Mouse (Mus musculus) forebrain, embryonic 12.5 days (tissue): ENCODE measurements around the gene Kifap3. TPM values are rescaled to one million over a fixed set of nuclear protein-coding genes. Genes with fewer than 3 reads are reported as not detected.
A peak's percentile ranks its signal among the peaks of the same experiment; 100 is the strongest.

Source experiments
- ATAC-seq: fragments of 200-750 bp; cut with Nextera tagmentation; 2 replicates; pipeline ENCODE4 v1.8.0; 2017; ENCODE audit warnings: moderate TSS enrichment; ENCODE audit not compliant: low FRiP score
- H3K27ac ChIP-seq: fragments of 300-500 bp; sonication (generic); 2 replicates; pipeline ENCODE4 v1.5.1; 2016; ENCODE audit warnings: mild to moderate bottlenecking
- H3K27me3 ChIP-seq: fragments of 300-500 bp; sonication (generic); 2 replicates; pipeline ENCODE4 v1.6.1; 2016; ENCODE audit warnings: mild to moderate bottlenecking
- H3K36me3 ChIP-seq: fragments of 300-500 bp; sonication (generic); replicated peaks from 2 replicates; pipeline ENCODE4 v1.6.1; 2016; ENCODE audit warnings: mild to moderate bottlenecking
- H3K4me1 ChIP-seq: fragments of 300-500 bp; sonication (generic); 2 replicates; pipeline ENCODE4 v1.6.1; 2016
- H3K4me2 ChIP-seq: fragments of 300-500 bp; sonication (generic); 2 replicates; pipeline ENCODE4 v1.6.1; 2016; ENCODE audit warnings: mild to moderate bottlenecking, moderate library complexity
- H3K4me3 ChIP-seq: fragments of 300-500 bp; sonication (generic); replicated peaks from 2 replicates; pipeline ENCODE4 v1.5.1; 2016; ENCODE audit warnings: mild to moderate bottlenecking
- H3K9ac ChIP-seq: fragments of 300-500 bp; sonication (generic); 2 replicates; pipeline ENCODE4 v1.6.1; 2016; ENCODE audit warnings: mild to moderate bottlenecking
- H3K9me3 ChIP-seq: fragments of 300-500 bp; sonication (generic); 2 replicates; pipeline ENCODE4 v1.6.1; 2016
- WGBS: fragments of 180-500 bp; shearing (Covaris S2); methylation state at CpG from one replicate; pipeline ENCODE4 v1.1.7; 2016; 5-methylcytosine and 5-hydroxymethylcytosine counted together
- polyA plus RNA-seq: library from polyadenylated mRNA; unstranded; fragments of >200 nt; fragmentation: Nextera tagmentation; extraction: Ambion mirVana; gene quantifications from 2 replicates; pipeline ENCODE4 v1.2.1, GENCODE M21; 2016

Kifap3 gene
- polyA plus RNA-seq, 1 experiment from 2014 or later = 54.6 TPM

DNA sequence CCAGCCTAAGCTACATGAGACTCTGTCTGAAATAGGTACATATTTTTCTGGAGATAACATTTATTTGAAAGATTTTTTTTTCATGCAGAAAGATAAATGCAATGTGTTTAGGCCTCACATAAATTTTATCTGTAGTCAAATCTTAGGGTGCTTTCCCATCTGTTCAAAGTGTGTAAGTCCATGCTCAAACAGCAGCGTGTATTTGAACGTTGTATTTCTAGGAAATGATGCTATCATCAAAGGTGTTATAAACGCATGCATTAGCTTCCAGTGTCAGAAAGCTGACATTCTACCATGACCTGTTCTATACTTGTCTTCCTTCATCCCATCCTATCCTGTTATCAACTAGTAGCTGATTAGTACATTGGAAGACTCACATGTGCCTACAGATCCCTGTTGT, 124.0 kb downstream of the Kifap3 start:
- H3K27me3 ChIP-seq = no peaks in the 10 kb centered on the region
- H3K4me2 ChIP-seq = no peak overlapping the region
- no peak overlapping the region for H3K4me3 ChIP-seq
- H3K9me3 ChIP-seq = no peaks in the 10 kb centered on the region
- no peak for ATAC-seq
- 0 out of 2 replicates have a peak, but pooled peaks cover under 1% of the 10 kb centered on the region for H3K4me1 ChIP-seq
- no peaks in the 10 kb centered on the region for H3K36me3 ChIP-seq
- H3K9ac ChIP-seq = no peak overlapping the region
- H3K27ac ChIP-seq = no peak overlapping the region
- 95% methylated on average over 3 of the region's 3 CpGs for WGBS

DNA sequence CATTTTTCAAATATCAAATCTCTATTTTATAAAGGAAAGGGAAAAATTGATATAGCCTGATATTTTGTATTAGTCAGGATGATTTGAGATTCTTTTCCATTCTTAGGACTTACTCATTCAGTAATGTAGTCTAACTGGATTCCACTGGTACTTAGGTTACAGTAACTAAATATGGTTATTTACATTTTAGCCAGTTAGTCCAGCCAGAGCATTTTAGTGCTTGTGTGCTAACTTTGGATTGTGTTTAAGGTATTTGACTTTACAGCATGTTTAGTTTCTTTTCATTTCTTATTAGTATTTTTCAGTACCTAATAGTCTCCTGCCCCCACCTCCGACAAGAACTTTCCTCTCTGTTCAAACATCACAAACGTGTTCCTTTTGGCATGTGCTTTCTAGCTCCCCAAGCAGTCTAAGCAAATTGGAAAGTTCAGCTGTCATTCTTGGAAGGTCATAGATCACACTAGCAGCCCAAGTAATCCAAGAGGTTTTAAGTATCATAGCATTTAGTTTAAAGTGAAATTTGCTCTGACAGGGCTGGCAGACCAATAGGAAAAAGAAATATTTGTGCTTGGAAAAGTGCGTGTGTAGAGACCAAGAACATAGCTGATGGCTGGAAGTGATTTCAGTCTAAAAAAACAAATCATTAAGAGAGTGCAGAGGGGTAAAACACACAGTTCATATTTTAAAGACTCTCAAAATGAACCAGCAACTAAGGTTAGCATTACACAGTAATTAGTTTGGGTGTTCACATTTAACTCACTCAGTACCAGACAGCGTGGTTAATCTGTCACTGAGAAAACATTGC, 127.8 kb downstream of the Kifap3 start:
- 78% methylated on average over 4 of the region's 4 CpGs for WGBS
- Histone ChIP-seq H3K36me3 (no peaks in the 10 kb centered on the region), H3K4me2 (no peak overlapping the region), H3K27ac (no peak overlapping the region), H3K4me1 (0 out of 2 replicates have a peak, but pooled peaks cover 2% of the 10 kb centered on the region), H3K4me3 (no peak overlapping the region), H3K27me3 (no peaks in the 10 kb centered on the region), H3K9ac (no peak overlapping the region), H3K9me3 (no peaks in the 10 kb centered on the region)
- ATAC-seq = no peak

DNA sequence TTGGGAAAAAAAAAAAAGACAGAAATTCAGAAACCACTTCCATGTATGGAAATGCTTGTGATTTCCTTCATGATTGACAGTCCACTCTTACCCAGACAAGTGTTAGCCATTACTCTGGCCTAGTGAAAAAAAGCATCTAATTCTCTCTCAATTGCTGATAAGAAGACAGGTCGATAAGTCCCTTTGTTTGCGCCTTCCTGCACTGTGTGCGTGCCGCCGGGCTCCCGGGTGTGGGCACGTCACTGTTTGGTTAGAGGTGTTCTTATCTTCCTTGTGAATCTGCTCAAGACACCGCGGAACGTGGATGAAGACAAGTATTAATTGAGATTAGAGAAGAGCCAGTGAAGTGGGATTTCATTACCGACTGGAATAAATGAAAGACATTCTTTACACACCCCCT, 129.0 kb downstream of the Kifap3 start:
- Histone ChIP-seq H3K9me3 (no peaks in the 10 kb centered on the region), H3K27ac (no peak overlapping the region), H3K4me1 (0 out of 2 replicates have a peak, but pooled peaks cover 2% of the 10 kb centered on the region), H3K4me3 (no peak overlapping the region), H3K36me3 (no peaks in the 10 kb centered on the region), H3K9ac (no peak overlapping the region), H3K27me3 (no peaks in the 10 kb centered on the region), H3K4me2 (no peak overlapping the region)
- WGBS = 50% methylated on average over 11 of the region's 11 CpGs
- no peak for ATAC-seq

GRCm38 (mm10) chr1:163910343-163910742, 131.0 kb downstream of the Kifap3 start:
- Histone ChIP-seq H3K4me2 (no peak overlapping the region), H3K36me3 (no peaks in the 10 kb centered on the region), H3K4me3 (no peak overlapping the region), H3K9me3 (no peaks in the 10 kb centered on the region), H3K27me3 (no peaks in the 10 kb centered on the region), H3K4me1 (0 out of 2 replicates have a peak, but pooled peaks cover 2% of the 10 kb centered on the region), H3K27ac (no peak overlapping the region), H3K9ac (no peak overlapping the region)
- peak; percentile 53; the same call in 1 of the 2 replicates for ATAC-seq
- 14% methylated on average over 2 of the region's 2 CpGs for WGBS

- Histone ChIP-seq H3K36me3 (no peaks in the 10 kb centered on the region), H3K4me3 (no peak overlapping the region), H3K4me2 (no peak overlapping the region), H3K9me3 (no peaks in the 10 kb centered on the region), H3K9ac (no peak overlapping the region), H3K27me3 (no peaks in the 10 kb centered on the region), H3K27ac (no peak overlapping the region), H3K4me1 (0 out of 2 replicates have a peak, but pooled peaks cover 2% of the 10 kb centered on the region)
- ATAC-seq = no peak
- WGBS = 90% methylated on average over 9 of the region's 9 CpGs
Measured at GRCm38 (mm10) chr1:163910785-163911184, 131.4 kb downstream of the Kifap3 start.

DNA sequence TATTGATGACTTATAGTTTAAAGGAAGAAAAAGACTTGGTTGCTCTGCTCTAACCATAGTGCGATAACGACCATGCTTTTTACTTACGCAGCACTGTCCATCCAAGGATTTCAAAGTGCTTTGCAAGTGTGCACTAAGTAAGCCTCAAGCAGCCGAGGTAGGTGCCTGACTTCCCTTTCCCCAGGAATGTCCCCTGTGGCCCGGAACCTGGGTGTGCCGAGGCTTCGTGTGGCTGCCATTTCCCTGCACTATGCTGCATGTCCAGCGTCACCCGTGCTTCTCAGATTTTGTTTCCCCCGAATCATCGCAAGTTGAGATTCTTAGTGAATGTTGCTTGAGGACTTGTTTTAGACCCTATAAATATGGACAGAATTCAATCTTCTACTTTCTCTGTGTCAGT, 132.6 kb downstream of the Kifap3 start:
- H3K4me3 ChIP-seq = no peak overlapping the region
- 91% methylated on average over 11 of the region's 11 CpGs for WGBS
- peaks cover 5% of the 10 kb centered on the region for H3K36me3 ChIP-seq
- H3K27ac ChIP-seq = no peak overlapping the region
- no peak for ATAC-seq
- no peaks in the 10 kb centered on the region for H3K27me3 ChIP-seq
- H3K9ac ChIP-seq = no peak overlapping the region
- no peak overlapping the region for H3K4me2 ChIP-seq
- no peaks in the 10 kb centered on the region for H3K9me3 ChIP-seq
- 0 out of 2 replicates have a peak, but pooled peaks cover 2% of the 10 kb centered on the region for H3K4me1 ChIP-seq

DNA sequence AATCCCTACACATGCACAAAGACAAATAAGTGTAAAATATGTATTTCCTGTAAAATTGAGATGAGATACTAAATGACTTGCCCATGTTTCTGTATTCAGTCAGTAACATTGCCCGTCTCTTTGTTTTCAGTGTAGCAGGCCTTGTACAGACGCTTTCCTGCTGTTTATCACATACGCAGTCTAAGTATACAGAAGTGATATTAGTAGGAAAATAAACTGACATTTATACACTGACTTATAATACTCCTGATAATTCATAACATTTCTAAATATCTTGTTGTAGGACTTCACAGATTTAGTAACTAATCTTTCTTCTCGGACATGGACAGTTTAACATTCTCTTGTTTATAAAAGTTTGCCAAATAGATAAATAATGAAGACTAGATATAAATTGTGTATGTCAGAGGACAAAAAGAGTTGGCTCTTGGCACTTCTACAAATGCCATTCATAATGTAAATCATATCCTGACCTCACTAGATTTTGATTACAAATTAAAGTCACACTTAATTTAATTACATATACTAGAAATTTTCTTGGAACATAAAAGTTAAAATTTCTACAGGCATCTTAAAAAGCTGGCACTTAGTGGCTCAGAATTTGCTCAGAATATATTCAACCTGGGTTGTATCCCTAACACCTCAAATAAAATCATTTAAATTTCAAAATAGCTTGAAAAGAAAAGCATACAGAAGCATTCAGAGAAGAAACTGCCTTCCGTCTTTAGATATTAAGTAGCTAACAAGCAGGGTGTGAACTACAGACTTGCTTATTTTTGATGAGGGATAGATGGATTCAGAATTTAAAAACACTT, 138.2 kb downstream of the Kifap3 start:
- no peak overlapping the region for H3K4me3 ChIP-seq
- no peaks in the 10 kb centered on the region for H3K4me1 ChIP-seq
- no peaks in the 10 kb centered on the region for H3K9me3 ChIP-seq
- peaks cover 16% of the 10 kb centered on the region for H3K36me3 ChIP-seq
- WGBS = 97% methylated on average over 5 of the region's 5 CpGs
- no peak overlapping the region for H3K27ac ChIP-seq
- no peak overlapping the region for H3K4me2 ChIP-seq
- H3K27me3 ChIP-seq = no peaks in the 10 kb centered on the region
- no peak overlapping the region for H3K9ac ChIP-seq
- ATAC-seq = no peak

DNA sequence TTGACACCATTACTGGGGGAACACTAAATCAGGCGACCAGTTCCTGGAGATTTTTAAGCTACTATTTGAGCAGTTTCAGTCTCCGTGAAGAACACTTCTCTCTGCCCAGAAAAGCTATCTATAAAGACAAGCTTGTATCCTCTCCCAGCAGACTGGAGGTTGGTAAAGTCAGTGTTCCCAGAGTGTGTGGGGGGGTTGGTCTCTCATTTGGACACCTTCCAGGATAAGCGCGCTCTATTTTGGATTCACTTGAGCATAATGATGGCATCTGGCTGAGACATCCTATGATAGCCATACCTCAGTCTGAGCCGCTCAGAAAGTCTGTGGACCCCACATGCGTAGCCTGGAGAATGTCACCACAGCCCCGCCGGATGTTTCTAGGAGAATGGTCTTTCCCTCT, 144.7 kb downstream of the Kifap3 start:
- Histone ChIP-seq H3K4me1 (peaks cover 5% of the 10 kb centered on the region), H3K27ac (no peak overlapping the region), H3K9me3 (no peaks in the 10 kb centered on the region), H3K4me2 (no peak overlapping the region), H3K27me3 (no peaks in the 10 kb centered on the region), H3K4me3 (no peak overlapping the region), H3K9ac (no peak overlapping the region), H3K36me3 (no peaks in the 10 kb centered on the region)
- ATAC-seq = no peak
- 93% methylated on average over 8 of the region's 8 CpGs for WGBS

- 69% methylated on average over 7 of the region's 7 CpGs for WGBS
- peak within 1 kb of the TSS; percentile 86 for H3K27ac ChIP-seq
Measured at GRCm38 (mm10) chr1:163928846-163929245, 149.5 kb downstream of the Kifap3 start, which contains the start of gene Scyl3. TSS of gene Scyl3 (plus strand) at chr1:163929100.

DNA sequence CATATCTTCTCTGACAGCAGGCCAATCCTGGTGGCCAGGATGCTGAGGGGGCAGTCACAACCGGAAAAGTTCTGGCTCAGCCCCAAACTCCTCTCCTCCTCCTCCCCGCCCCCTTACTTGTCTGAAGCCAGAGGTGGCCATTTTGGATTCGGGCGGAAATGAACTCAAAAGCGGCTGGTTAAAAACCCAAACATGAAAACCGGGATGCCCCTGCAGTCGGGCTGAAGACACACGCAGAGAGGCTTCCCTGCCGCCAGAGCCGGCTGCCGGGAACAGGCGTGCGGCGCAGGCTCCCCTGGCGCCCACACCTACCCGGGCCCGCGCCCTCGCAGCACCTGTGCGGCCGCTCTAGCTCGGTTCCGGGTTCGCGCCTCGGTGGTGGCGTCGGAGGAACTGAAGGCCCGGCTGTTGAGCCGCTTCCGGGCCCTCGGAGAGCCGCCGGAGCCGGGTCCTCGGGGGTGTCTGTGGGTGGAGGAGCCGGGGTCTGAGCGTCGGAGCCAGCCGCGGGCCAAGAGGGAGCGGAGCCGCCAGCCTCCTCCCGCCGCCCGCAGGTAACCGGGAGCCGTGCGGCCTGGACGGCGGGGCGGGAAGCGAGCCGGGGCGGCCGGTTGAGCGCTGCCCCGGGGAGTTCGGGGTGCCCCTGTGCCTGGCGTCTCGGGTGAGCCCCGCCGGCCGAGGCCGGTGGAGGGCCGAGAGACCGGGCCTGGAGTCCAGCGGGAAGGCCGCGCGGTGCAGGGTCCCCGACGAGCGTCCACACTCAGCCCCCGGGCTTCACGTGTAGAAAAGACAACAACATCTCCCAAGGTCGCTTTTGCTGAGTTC, 150.5 kb downstream of the Kifap3 start:
- H3K4me2 ChIP-seq = peak overlapping the region; percentile 84
- no peaks in the 10 kb centered on the region for H3K27me3 ChIP-seq
- H3K27ac ChIP-seq = peak overlapping the region; percentile 86
- peak overlapping the region; percentile 95 for H3K4me3 ChIP-seq
- under 1% methylated on average over 68 of the region's 77 CpGs for WGBS
- H3K4me1 ChIP-seq = peaks cover 18% of the 10 kb centered on the region
- peak overlapping the region; percentile 95 for H3K9ac ChIP-seq
- H3K36me3 ChIP-seq = peaks cover 7% of the 10 kb centered on the region
- no peaks in the 10 kb centered on the region for H3K9me3 ChIP-seq
- peak; percentile 96 for ATAC-seq

More at GRCm38 (mm10) chr1:163928846-163929245, 149.5 kb downstream of the Kifap3 start, which contains the start of gene Scyl3:
- ATAC-seq = no peak
- peak within 1 kb of the TSS; percentile 84 for H3K4me2 ChIP-seq
- H3K36me3 ChIP-seq = no peaks in the 10 kb centered on the region
- no peaks in the 10 kb centered on the region for H3K27me3 ChIP-seq
- H3K9ac ChIP-seq = peak within 1 kb of the TSS; percentile 95
- H3K4me1 ChIP-seq = peaks cover 18% of the 10 kb centered on the region
- peak within 1 kb of the TSS; percentile 95 for H3K4me3 ChIP-seq
- no peaks in the 10 kb centered on the region for H3K9me3 ChIP-seq

DNA sequence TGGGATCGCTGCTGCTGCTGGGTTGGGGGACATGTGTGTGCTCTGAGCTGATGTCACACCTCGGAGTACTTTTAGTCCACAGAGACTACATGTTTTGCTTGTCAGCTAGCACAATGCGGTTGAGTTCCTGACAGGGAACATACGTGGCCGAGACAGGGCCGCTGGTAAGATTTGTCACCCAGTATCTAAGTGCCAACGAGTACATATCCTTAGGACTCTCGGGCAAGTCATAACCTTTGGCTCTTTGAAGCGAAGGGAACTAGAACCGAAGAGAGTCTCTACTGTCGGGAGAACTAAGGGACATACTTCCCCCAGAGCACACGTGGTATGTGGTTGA, 151.0 kb downstream of the Kifap3 start:
- Histone ChIP-seq H3K9ac (peak overlapping the region; percentile 95), H3K4me2 (peak overlapping the region; percentile 84), H3K9me3 (no peaks in the 10 kb centered on the region), H3K36me3 (peaks cover 13% of the 10 kb centered on the region), H3K27ac (no peak overlapping the region), H3K4me1 (peaks cover 18% of the 10 kb centered on the region), H3K4me3 (peak overlapping the region; percentile 95), H3K27me3 (no peaks in the 10 kb centered on the region)
- ATAC-seq = no peak
- WGBS = 9% methylated on average over 12 of the region's 12 CpGs

GRCm38 (mm10) chr1:163931801-163932200, 152.4 kb downstream of the Kifap3 start:
- WGBS = 89% methylated on average over 8 of the region's 8 CpGs

More at GRCm38 (mm10) chr1:163931801-163932200, 152.4 kb downstream of the Kifap3 start:
- no peak for ATAC-seq
- Histone ChIP-seq H3K9me3 (no peaks in the 10 kb centered on the region), H3K4me1 (peaks cover 18% of the 10 kb centered on the region), H3K9ac (no peak overlapping the region), H3K36me3 (peaks cover 26% of the 10 kb centered on the region), H3K27me3 (no peaks in the 10 kb centered on the region), H3K27ac (no peak overlapping the region), H3K4me2 (no peak overlapping the region), H3K4me3 (no peak overlapping the region)
